Mouse (Mus musculus) midbrain, embryonic 10.5 days (tissue): Measurements from ENCODE around the gene Tmed4. TPM values are rescaled to one million over a fixed set of nuclear protein-coding genes. Genes with fewer than 3 reads are reported as not detected.

Experiments
- DNase-seq: peaks from one replicate; pipeline ENCODE4 v3.0.0-alpha.2; 2017; ENCODE audit warnings: low spot score
- H3K27ac ChIP-seq: fragments of 300-500 bp; sonication (generic); replicated peaks from 2 replicates; pipeline ENCODE4 v1.5.1; 2016; ENCODE audit warnings: mild to moderate bottlenecking
- H3K27me3 ChIP-seq: fragments of 300-500 bp; sonication (generic); 2 replicates; pipeline ENCODE4 v1.6.1; 2016; ENCODE audit warnings: low read depth, mild to moderate bottlenecking; ENCODE audit not compliant: poor library complexity, severe bottlenecking
- H3K36me3 ChIP-seq: fragments of 300-500 bp; sonication (generic); 2 replicates; pipeline ENCODE4 v1.6.1; 2016; ENCODE audit warnings: mild to moderate bottlenecking, moderate library complexity
- H3K4me1 ChIP-seq: fragments of 300-500 bp; sonication (generic); 2 replicates; pipeline ENCODE4 v1.6.1; 2016
- H3K4me3 ChIP-seq: fragments of 300-500 bp; sonication (generic); 2 replicates; pipeline ENCODE4 v1.5.1; 2016; ENCODE audit warnings: mild to moderate bottlenecking, moderate library complexity
- H3K9me3 ChIP-seq: fragments of 300-500 bp; sonication (generic); replicated peaks from 2 replicates; pipeline ENCODE4 v1.6.1; 2016; ENCODE audit warnings: mild to moderate bottlenecking
- WGBS: fragments of 180-500 bp; shearing (Covaris S2); methylation state at CpG from one replicate; pipeline ENCODE4 v1.1.7; 2016; 5-methylcytosine and 5-hydroxymethylcytosine counted together
- polyA plus RNA-seq: library from polyadenylated mRNA; unstranded; fragments of >200 nt; fragmentation: Nextera tagmentation; extraction: Ambion mirVana; gene quantifications from 2 replicates; pipeline ENCODE4 v1.2.1, GENCODE M21; 2016

Tmed4 gene
- 131 and 140 TPM in 2 replicates for polyA plus RNA-seq

GRCm38 (mm10) chr11:6274387-6275093 lies at the start of gene Tmed4:
Tmed4 (minus strand) TSS chr11:6274870.
- Histone ChIP-seq H3K9me3 (no peaks in the 10 kb centered on the region), H3K27me3 (no peaks in the 10 kb centered on the region), H3K4me3 (peak within 1 kb of the TSS; percentile 99), H3K4me1 (peaks cover 29% of the 10 kb centered on the region), H3K27ac (peak within 1 kb of the TSS; percentile 94), H3K36me3 (peaks cover 38% of the 10 kb centered on the region)
- WGBS: under 1% methylated on average over 39 of the region's 39 CpGs
- DNase-seq: peak; percentile 96

- Histone ChIP-seq H3K4me3 (no peak overlapping the region), H3K4me1 (no peaks in the 10 kb centered on the region), H3K9me3 (no peaks in the 10 kb centered on the region), H3K27me3 (no peaks in the 10 kb centered on the region), H3K36me3 (peaks cover 49% of the 10 kb centered on the region), H3K27ac (no peak overlapping the region)
- DNase-seq: no peak
- WGBS: 91% methylated on average over 5 of the region's 5 CpGs
Observed at GRCm38 (mm10) chr11:6323348-6323747, 48.7 kb upstream of the Tmed4 start.

- no peaks in the 10 kb centered on the region for H3K27me3 ChIP-seq
- peaks cover 60% of the 10 kb centered on the region for H3K36me3 ChIP-seq
- H3K4me1 ChIP-seq: no peaks in the 10 kb centered on the region
- no peak overlapping the region for H3K27ac ChIP-seq
- H3K4me3 ChIP-seq: no peak overlapping the region
- H3K9me3 ChIP-seq: no peaks in the 10 kb centered on the region
- DNase-seq: no peak
- 96% methylated on average over 2 of the region's 2 CpGs for WGBS
Observed at GRCm38 (mm10) chr11:6322086-6322485, 47.4 kb upstream of the Tmed4 start.

GRCm38 (mm10) chr11:6319374-6319773 lies 44.7 kb upstream of the Tmed4 start:
- Histone ChIP-seq H3K4me3 (no peak overlapping the region), H3K9me3 (no peaks in the 10 kb centered on the region), H3K36me3 (peaks cover 77% of the 10 kb centered on the region), H3K27ac (no peak overlapping the region), H3K4me1 (no peaks in the 10 kb centered on the region), H3K27me3 (no peaks in the 10 kb centered on the region)
- 90% methylated on average over 2 of the region's 2 CpGs for WGBS
- DNase-seq: no peak

- H3K9me3 ChIP-seq: no peaks in the 10 kb centered on the region
- no peak overlapping the region for H3K4me3 ChIP-seq
- no peak overlapping the region for H3K27ac ChIP-seq
- no peaks in the 10 kb centered on the region for H3K27me3 ChIP-seq
- WGBS: 93% methylated on average over 5 of the region's 5 CpGs
- no peaks in the 10 kb centered on the region for H3K4me1 ChIP-seq
- DNase-seq: no peak
- peaks cover 77% of the 10 kb centered on the region for H3K36me3 ChIP-seq
Observed at GRCm38 (mm10) chr11:6318559-6318958, 43.9 kb upstream of the Tmed4 start.

- 91% methylated on average over 11 of the region's 11 CpGs for WGBS
- Histone ChIP-seq H3K4me1 (no peaks in the 10 kb centered on the region), H3K9me3 (no peaks in the 10 kb centered on the region), H3K27ac (no peak overlapping the region), H3K36me3 (peaks cover 76% of the 10 kb centered on the region), H3K4me3 (no peak overlapping the region), H3K27me3 (no peaks in the 10 kb centered on the region)
- DNase-seq: no peak
Observed at GRCm38 (mm10) chr11:6316821-6317220, 42.2 kb upstream of the Tmed4 start.

GRCm38 (mm10) chr11:6313874-6314406 lies 39.3 kb upstream of the Tmed4 start:
- Histone ChIP-seq H3K4me3 (no peak overlapping the region), H3K27ac (no peak overlapping the region), H3K4me1 (no peaks in the 10 kb centered on the region), H3K9me3 (no peaks in the 10 kb centered on the region), H3K36me3 (peaks cover 80% of the 10 kb centered on the region), H3K27me3 (no peaks in the 10 kb centered on the region)
- DNase-seq: no peak
- WGBS: 88% methylated on average over 7 of the region's 7 CpGs

GRCm38 (mm10) chr11:6308181-6308580 lies 33.5 kb upstream of the Tmed4 start:
- Histone ChIP-seq H3K4me1 (no peaks in the 10 kb centered on the region), H3K4me3 (no peak overlapping the region), H3K36me3 (peaks cover 81% of the 10 kb centered on the region), H3K27me3 (no peaks in the 10 kb centered on the region), H3K9me3 (no peaks in the 10 kb centered on the region), H3K27ac (no peak overlapping the region)
- DNase-seq: no peak
- WGBS: 92% methylated on average over 4 of the region's 4 CpGs

GRCm38 (mm10) chr11:6305943-6306430 lies 31.3 kb upstream of the Tmed4 start:
- DNase-seq: no peak
- WGBS: 88% methylated on average over 1 of the region's 1 CpGs
- no peaks in the 10 kb centered on the region for H3K4me1 ChIP-seq
- peaks cover 89% of the 10 kb centered on the region for H3K36me3 ChIP-seq
- H3K9me3 ChIP-seq: no peaks in the 10 kb centered on the region
- H3K27ac ChIP-seq: no peak overlapping the region
- no peak overlapping the region for H3K4me3 ChIP-seq
- no peaks in the 10 kb centered on the region for H3K27me3 ChIP-seq

GRCm38 (mm10) chr11:6302793-6303192 lies 28.1 kb upstream of the Tmed4 start:
- DNase-seq: no peak
- H3K27ac ChIP-seq: no peak overlapping the region
- H3K4me1 ChIP-seq: no peaks in the 10 kb centered on the region
- H3K27me3 ChIP-seq: no peaks in the 10 kb centered on the region
- WGBS: 92% methylated on average over 2 of the region's 2 CpGs
- peaks cover 92% of the 10 kb centered on the region for H3K36me3 ChIP-seq
- H3K4me3 ChIP-seq: no peak overlapping the region
- H3K9me3 ChIP-seq: no peaks in the 10 kb centered on the region

- Histone ChIP-seq H3K27me3 (no peaks in the 10 kb centered on the region), H3K4me1 (no peaks in the 10 kb centered on the region), H3K4me3 (no peak overlapping the region), H3K36me3 (peaks cover 73% of the 10 kb centered on the region), H3K27ac (no peak overlapping the region), H3K9me3 (no peaks in the 10 kb centered on the region)
- DNase-seq: no peak
- WGBS: 89% methylated on average over 2 of the region's 2 CpGs
Observed at GRCm38 (mm10) chr11:6299435-6299834, 24.8 kb upstream of the Tmed4 start.

GRCm38 (mm10) chr11:6296077-6296476 lies 21.4 kb upstream of the Tmed4 start:
- Histone ChIP-seq H3K36me3 (peaks cover 46% of the 10 kb centered on the region), H3K27ac (no peak overlapping the region), H3K27me3 (no peaks in the 10 kb centered on the region), H3K9me3 (no peaks in the 10 kb centered on the region), H3K4me1 (peaks cover 9% of the 10 kb centered on the region), H3K4me3 (no peak overlapping the region)
- no peak for DNase-seq

- peaks cover 13% of the 10 kb centered on the region for H3K4me1 ChIP-seq
- no peak overlapping the region for H3K27ac ChIP-seq
- peaks cover 10% of the 10 kb centered on the region for H3K27me3 ChIP-seq
- no peak overlapping the region for H3K4me3 ChIP-seq
- H3K9me3 ChIP-seq: no peaks in the 10 kb centered on the region
- no peak for DNase-seq
- 88% methylated on average over 4 of the region's 4 CpGs for WGBS
- peaks cover 31% of the 10 kb centered on the region for H3K36me3 ChIP-seq
Observed at GRCm38 (mm10) chr11:6294632-6295031, 20.0 kb upstream of the Tmed4 start.
